Mouse (Mus musculus) liver, adult (tissue): ENCODE data around the gene 4930519P11Rik.

Experiments
- GATA4 ChIP-seq: IDR thresholded peaks from 2 replicates; pipeline ENCODE4 v1.6.1; 2014; ENCODE audit warnings: mild to moderate bottlenecking, low read length; ENCODE audit not compliant: insufficient replicate concordance

4930519P11Rik gene

GRCm38 (mm10) chr2:154603638-154604153 is 9.5 kb downstream of the 4930519P11Rik start, which contains the start of gene Pxmp4:
Gene Pxmp4, minus strand, starts transcription at chr2:154603708.
- TF ChIP-seq GATA4: no peak

GRCm38 (mm10) chr2:154603007-154603637 is 10.1 kb downstream of the 4930519P11Rik start:
- TF ChIP-seq GATA4: no peak

GRCm38 (mm10) chr2:154601324-154601723 is 11.9 kb downstream of the 4930519P11Rik start:
- no peak for TF ChIP-seq GATA4

- TF ChIP-seq GATA4: no peak
Measured at GRCm38 (mm10) chr2:154600586-154600985, 12.7 kb downstream of the 4930519P11Rik start.

GRCm38 (mm10) chr2:154597399-154597798 is 15.8 kb downstream of the 4930519P11Rik start:
- TF ChIP-seq GATA4: no peak

- TF ChIP-seq GATA4: no peak
Measured at GRCm38 (mm10) chr2:154595775-154596174, 17.5 kb downstream of the 4930519P11Rik start.

GRCm38 (mm10) chr2:154593025-154593424 is 20.2 kb downstream of the 4930519P11Rik start:
- TF ChIP-seq GATA4: no peak

- no peak for TF ChIP-seq GATA4
Measured at GRCm38 (mm10) chr2:154591239-154591638, 22.0 kb downstream of the 4930519P11Rik start.

- no peak for TF ChIP-seq GATA4
Measured at GRCm38 (mm10) chr2:154589051-154589450, 24.2 kb downstream of the 4930519P11Rik start.

GRCm38 (mm10) chr2:154586405-154586804 is 26.8 kb downstream of the 4930519P11Rik start:
- no peak for TF ChIP-seq GATA4

GRCm38 (mm10) chr2:154584931-154585601 is 28.2 kb downstream of the 4930519P11Rik start:
- TF ChIP-seq GATA4: no peak

GRCm38 (mm10) chr2:154583906-154584872 is 29.0 kb downstream of the 4930519P11Rik start:
- TF ChIP-seq GATA4: no peak

GRCm38 (mm10) chr2:154581421-154581820 is 31.8 kb downstream of the 4930519P11Rik start:
- TF ChIP-seq GATA4: no peak

- TF ChIP-seq GATA4: no peak
Measured at GRCm38 (mm10) chr2:154580586-154580985, 32.7 kb downstream of the 4930519P11Rik start.

- no peak for TF ChIP-seq GATA4
Measured at GRCm38 (mm10) chr2:154577744-154578067, 35.5 kb downstream of the 4930519P11Rik start.

- TF ChIP-seq GATA4: no peak
Measured at GRCm38 (mm10) chr2:154576876-154577743, 36.1 kb downstream of the 4930519P11Rik start.
